Mouse (Mus musculus): ENCODE results near the gene Gm5767.

The Gm5767 gene

DNA sequence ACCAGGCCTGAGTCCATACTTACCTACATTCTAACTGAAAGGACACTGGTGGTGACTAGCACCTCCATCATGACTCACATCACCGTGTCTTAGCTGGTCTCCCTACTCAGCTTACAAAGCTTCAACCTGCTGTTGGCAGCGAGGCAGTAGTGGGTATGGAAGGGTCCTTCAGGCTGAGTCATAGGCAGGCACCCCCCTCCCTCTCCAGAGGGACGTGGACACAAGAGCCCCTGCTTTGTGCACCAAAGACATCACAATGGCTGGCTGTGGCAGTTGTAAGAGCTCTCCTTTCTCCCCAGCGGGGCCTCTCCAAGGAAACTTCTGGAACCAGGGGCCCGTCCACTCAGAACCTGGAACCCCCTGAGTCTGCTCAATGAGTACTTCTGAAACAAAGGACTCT is at the start of gene Gm5767:
TSS of gene Gm5767 (plus strand) at position 301 of the 400 bp plus-strand sequence.
- CTCF ChIA-PET: no interaction called here

- CTCF ChIA-PET: no interaction called here
Observed at GRCm38 (mm10) chr16:8631428-8631827, 49.1 kb upstream of the Gm5767 start.

- CTCF ChIA-PET: no interaction called here
Observed at GRCm38 (mm10) chr16:8636867-8637216, 43.7 kb upstream of the Gm5767 start.

GRCm38 (mm10) chr16:8637217-8638051 is 43.1 kb upstream of the Gm5767 start, which contains the start of the genes Pmm2 and Tmem186:
Gene Pmm2, plus strand, starts transcription at chr16:8637674.
Gene Tmem186, minus strand, starts transcription at chr16:8637712.
- CTCF ChIA-PET: no interaction called here

- CTCF ChIA-PET: no interaction called here
Observed at GRCm38 (mm10) chr16:8638131-8638530, 42.4 kb upstream of the Gm5767 start.

DNA sequence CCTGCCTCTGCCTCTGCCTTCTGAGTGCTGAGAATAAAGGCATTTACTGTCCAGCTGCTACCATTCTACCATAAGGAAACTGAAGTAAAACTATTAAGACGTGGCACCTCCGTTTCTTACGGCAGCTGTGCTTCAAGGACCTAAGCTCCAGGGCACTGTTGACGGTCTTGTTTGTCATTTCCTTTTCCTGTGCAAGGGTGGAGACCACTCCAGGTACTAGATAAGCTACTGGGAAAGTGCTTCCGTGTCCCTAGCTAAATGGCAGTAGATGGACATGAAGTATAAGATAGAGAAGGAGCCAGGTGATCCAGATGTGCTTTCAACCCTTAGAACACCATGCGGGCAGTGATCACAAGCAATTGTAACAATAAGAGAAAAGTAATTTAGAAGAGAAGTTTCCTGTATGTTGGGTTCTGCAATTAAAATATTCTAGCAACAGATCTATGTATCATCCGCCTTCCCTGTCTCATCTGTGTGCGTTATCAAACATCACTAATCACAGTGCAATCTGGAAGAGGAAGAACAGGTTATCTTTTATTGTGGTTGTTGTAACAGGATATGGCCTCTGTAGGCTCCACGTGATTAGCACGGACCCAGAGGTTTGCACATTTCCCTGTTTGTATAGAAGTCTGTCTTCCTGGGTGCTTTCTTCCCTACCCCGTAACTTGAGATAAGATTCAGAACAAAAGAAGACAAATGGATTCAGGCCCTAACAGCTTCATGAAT is 40.9 kb upstream of the Gm5767 start:
- CTCF ChIA-PET: interaction anchor here (0.6 kb wide), 1 partner anchor 100 kb away, joined by 8 read pairs; no protein-coding TSS in a partner anchor

- CTCF ChIA-PET: no interaction called here
Observed at GRCm38 (mm10) chr16:8643855-8644254, 36.7 kb upstream of the Gm5767 start.

GRCm38 (mm10) chr16:8645546-8645945 is 35.0 kb upstream of the Gm5767 start:
- CTCF ChIA-PET: no interaction called here

- CTCF ChIA-PET: no interaction called here
Observed at GRCm38 (mm10) chr16:8650007-8650406, 30.6 kb upstream of the Gm5767 start.

DNA sequence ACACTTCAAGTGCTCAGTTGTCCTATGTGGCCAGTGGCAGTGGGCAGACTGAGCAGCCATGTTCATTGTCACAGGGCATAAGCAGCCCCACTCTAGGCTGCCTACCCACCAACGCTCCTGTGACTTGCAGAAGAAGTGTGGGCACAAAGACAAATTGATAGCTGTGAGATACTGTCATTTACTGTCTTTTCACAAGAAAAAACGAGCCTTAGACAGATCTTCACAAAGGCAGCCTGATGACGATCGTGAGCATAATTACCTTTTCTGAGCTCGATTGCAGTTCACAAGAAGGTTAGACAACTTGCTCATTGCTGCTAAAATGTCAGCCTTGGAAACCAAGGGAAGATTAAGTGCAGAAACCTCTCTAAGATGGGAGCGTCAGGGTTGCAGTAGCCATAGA is 25.5 kb upstream of the Gm5767 start:
- CTCF ChIA-PET: interaction anchor here (0.6 kb wide), 1 partner anchor 69 kb away, joined by 3 read pairs; no protein-coding TSS in a partner anchor

DNA sequence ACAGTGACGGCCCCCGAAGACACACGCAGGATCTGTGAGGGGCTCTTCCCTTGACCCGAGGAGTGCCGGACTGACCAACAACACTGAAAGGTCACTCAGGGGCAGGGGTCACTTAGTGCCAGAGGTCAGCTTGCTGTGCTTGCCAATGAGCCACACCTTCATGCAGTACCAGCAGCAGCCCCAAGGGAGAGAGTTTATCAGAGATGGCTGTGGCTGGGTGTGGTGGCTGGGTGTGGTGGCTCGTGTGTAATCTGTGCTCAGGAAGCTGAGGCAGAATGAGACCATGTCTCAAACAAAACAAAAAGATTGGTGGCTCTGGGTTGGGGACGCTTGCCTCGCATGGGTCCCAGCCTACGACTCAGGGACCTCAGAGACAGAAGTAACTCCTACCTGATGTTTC is 25.0 kb upstream of the Gm5767 start:
- CTCF ChIA-PET: no interaction called here

GRCm38 (mm10) chr16:8656256-8656655 is 24.3 kb upstream of the Gm5767 start:
- CTCF ChIA-PET: no interaction called here

GRCm38 (mm10) chr16:8658349-8658748 is 22.2 kb upstream of the Gm5767 start:
- CTCF ChIA-PET: no interaction called here

GRCm38 (mm10) chr16:8658764-8659163 is 21.8 kb upstream of the Gm5767 start:
- CTCF ChIA-PET: no interaction called here

GRCm38 (mm10) chr16:8663022-8663421 is 17.5 kb upstream of the Gm5767 start:
- CTCF ChIA-PET: no interaction called here

GRCm38 (mm10) chr16:8663606-8664539 is 16.7 kb upstream of the Gm5767 start:
- CTCF ChIA-PET: no interaction called here

- CTCF ChIA-PET: no interaction called here
Observed at GRCm38 (mm10) chr16:8665367-8665766, 15.2 kb upstream of the Gm5767 start.

- CTCF ChIA-PET: no interaction called here
Observed at GRCm38 (mm10) chr16:8666452-8666851, 14.1 kb upstream of the Gm5767 start.

- CTCF ChIA-PET: interaction anchor here (0.7 kb wide), 1 partner anchor 172 kb away, joined by 3 read pairs; no protein-coding TSS in a partner anchor
Observed at GRCm38 (mm10) chr16:8667261-8667660, 13.3 kb upstream of the Gm5767 start.

DNA sequence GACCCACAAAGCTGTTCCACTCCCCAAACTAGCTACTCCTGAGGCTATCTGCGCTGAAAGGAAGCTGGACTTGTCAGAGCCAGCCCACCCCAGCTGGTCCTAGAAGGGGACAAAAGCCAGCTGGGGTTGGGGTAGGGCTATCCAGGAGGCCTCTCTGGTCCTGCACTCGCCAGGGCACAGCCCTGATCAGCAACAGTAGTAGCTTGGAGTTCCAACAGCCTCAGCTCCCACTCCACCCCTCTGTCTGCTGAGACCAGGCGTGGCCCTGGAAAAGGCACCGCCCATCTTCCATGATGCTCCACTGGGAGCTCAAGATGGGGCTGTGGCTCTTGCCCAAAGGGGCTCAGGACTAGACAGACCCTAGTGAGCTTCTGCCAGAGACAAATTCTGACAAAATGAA is 12.8 kb upstream of the Gm5767 start:
- CTCF ChIA-PET: interaction anchor here (0.7 kb wide), 1 partner anchor 172 kb away, joined by 3 read pairs; no protein-coding TSS in a partner anchor

- CTCF ChIA-PET: no interaction called here
Observed at GRCm38 (mm10) chr16:8668386-8668785, 12.2 kb upstream of the Gm5767 start.

DNA sequence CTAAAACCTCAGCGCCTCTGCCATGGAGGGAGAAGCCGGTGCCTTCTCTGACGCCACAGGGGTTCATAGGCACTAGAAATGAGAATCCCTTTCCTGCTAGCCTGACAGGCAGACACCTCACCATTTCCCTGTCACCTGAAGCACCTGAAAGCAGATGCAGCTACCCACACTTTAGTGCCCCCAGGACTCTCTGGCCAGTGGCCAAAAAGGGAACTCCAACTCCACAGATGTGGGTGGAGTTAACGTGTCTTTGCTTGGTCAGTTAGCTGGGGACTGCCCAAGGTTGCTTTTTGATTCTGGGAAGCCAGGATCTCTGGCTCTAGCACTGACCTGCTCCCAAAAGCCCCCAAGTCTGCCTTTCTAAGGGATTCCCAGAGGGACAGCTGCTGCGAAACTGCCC is 11.1 kb upstream of the Gm5767 start:
- CTCF ChIA-PET: no interaction called here
